Mouse (Mus musculus): Measurements from ENCODE around the gene C2cd5. TPM values are rescaled to one million over a fixed set of nuclear protein-coding genes. Genes with fewer than 3 reads are reported as not detected.
"Not testable (repeated sequence)": the region's sequence is repeated elsewhere in the genome, so short reads cannot be mapped to it uniquely, and the experiment has no call there.

The C2cd5 gene
- polyA plus RNA-seq, 1 experiment from 2014 or later, result 23.7 TPM

DNA sequence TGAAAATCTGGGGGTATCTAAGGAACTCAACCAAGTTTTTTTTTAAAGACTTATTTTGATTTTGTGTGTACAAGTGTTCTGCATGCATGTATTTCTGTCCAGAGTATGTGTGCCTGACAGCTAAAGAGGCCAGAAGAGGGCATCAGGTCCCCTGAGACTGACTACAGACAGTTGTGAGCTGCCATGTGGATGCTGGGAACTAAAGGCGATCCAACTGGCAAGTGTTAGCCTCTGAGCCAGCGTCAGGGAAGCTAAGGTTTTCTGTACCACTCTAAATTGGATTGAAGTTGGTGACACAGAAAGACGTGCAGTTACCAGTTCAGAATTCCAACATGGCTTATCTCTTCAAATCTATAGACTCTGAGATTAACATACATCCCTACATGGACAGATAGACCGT is 72.0 kb downstream of the C2cd5 start:
- no peak for ATAC-seq (replicated peaks; ENCODE audit: extremely low read depth, insufficient read depth, low FRiP score)
- Histone ChIP-seq H3K4me2 (ENCODE audit: low read depth, low read length) (no peak overlapping the region), H3K4me3 (ENCODE audit: low read length) (no peak overlapping the region), H3K27ac (ENCODE audit: low read length) (no peak overlapping the region), H3K9ac (ENCODE audit: low read length) (no peak overlapping the region), H3K36me3 (ENCODE audit: control insufficient read depth, insufficient read depth) (peaks cover 19% of the 10 kb centered on the region), H3K27me3 (ENCODE audit: control insufficient read depth, insufficient read depth, low read length) (no peaks in the 10 kb centered on the region), H3K4me1 (ENCODE audit: control insufficient read depth, insufficient read depth, low read length) (no peaks in the 10 kb centered on the region), H3K9me3 (replicated peaks; ENCODE audit: control insufficient read depth, low read length) (no peaks in the 10 kb centered on the region)
- 86% methylated on average over 4 of the region's 4 CpGs for WGBS

DNA sequence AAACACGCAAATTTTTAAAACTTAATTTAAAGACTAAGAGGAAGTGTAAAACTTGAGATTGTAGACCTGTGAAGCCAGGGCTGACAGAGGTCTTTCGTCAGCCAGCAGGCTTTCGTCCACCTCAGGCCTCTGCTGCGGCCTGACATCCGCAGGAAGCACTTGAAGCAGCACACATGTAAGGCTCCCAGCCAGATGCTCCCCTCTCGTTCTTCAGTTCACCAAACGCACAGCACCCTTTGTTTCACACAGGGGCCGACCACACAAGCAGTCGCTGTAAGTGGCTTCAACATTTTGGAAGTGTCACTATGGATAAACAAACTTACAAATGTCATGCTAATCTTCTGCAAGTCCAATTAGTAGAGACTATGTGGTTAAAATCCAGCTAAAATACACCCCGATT is 72.5 kb downstream of the C2cd5 start:
- H3K9ac ChIP-seq (ENCODE audit: low read length), result no peak overlapping the region
- no peak overlapping the region for H3K4me2 ChIP-seq (ENCODE audit: low read depth, low read length)
- H3K27ac ChIP-seq (ENCODE audit: low read length), result no peak overlapping the region
- H3K4me3 ChIP-seq (ENCODE audit: low read length), result no peak overlapping the region
- no peaks in the 10 kb centered on the region for H3K4me1 ChIP-seq (ENCODE audit: control insufficient read depth, insufficient read depth, low read length)
- H3K27me3 ChIP-seq (ENCODE audit: control insufficient read depth, insufficient read depth, low read length), result no peaks in the 10 kb centered on the region
- 76% methylated on average over 10 of the region's 10 CpGs for WGBS
- H3K9me3 ChIP-seq (replicated peaks; ENCODE audit: control insufficient read depth, low read length), result no peaks in the 10 kb centered on the region
- ATAC-seq (replicated peaks; ENCODE audit: extremely low read depth, insufficient read depth, low FRiP score), result no peak
- H3K36me3 ChIP-seq (ENCODE audit: control insufficient read depth, insufficient read depth), result peaks cover 19% of the 10 kb centered on the region

DNA sequence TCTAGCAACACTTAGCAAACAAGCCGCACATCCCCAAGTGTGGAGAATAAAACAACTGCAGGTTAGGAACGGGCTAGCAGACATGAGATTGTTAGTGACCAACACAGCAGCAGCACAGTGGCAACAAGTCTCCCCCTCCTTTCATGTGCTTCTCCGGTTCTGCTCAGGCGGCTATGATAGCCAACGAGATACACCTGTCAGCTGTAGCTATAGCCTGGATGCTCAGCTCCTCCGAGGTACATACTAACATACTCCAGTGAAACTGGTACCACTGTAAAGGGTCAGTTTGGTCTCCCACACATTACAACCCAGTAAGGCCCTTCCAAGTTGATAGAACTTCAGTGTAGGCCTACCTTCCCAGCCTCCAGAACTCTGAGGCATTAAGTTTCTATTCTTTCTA is 76.2 kb downstream of the C2cd5 start:
- WGBS, result 73% methylated on average over 6 of the region's 6 CpGs
- peaks cover 5% of the 10 kb centered on the region; the same call in 1 of the 2 replicates for H3K36me3 ChIP-seq (ENCODE audit: control insufficient read depth, insufficient read depth)
- no peak overlapping the region for H3K4me2 ChIP-seq (ENCODE audit: low read depth, low read length)
- no peak overlapping the region for H3K27ac ChIP-seq (ENCODE audit: low read length)
- no peak overlapping the region for H3K4me3 ChIP-seq (ENCODE audit: low read length)
- no peaks in the 10 kb centered on the region for H3K27me3 ChIP-seq (ENCODE audit: control insufficient read depth, insufficient read depth, low read length)
- H3K9ac ChIP-seq (ENCODE audit: low read length), result no peak overlapping the region
- H3K9me3 ChIP-seq (replicated peaks; ENCODE audit: control insufficient read depth, low read length), result no peaks in the 10 kb centered on the region
- ATAC-seq (replicated peaks; ENCODE audit: extremely low read depth, insufficient read depth, low FRiP score), result no peak
- no peaks in the 10 kb centered on the region for H3K4me1 ChIP-seq (ENCODE audit: control insufficient read depth, insufficient read depth, low read length)

DNA sequence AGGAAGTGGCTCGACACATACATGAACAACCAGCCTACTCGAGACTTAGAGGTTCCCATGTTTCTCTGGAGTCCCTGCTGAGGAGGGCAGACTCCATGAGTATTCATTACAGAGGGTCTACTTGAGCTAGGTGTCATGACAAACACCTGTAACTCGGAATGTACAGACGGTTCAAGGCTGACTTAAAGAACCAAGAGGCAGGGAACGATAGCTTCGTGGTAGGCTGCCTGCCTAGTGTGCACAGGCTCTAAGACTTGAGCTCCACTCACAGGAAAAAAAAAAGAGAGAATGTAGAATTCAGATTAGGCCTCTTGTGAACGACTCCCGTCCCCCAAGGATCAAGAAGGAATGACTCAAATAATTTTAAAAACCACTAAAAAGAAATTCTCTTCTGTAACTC is 78.2 kb downstream of the C2cd5 start:
- no peak overlapping the region for H3K4me2 ChIP-seq (ENCODE audit: low read depth, low read length)
- H3K4me1 ChIP-seq (ENCODE audit: control insufficient read depth, insufficient read depth, low read length), result 0 out of 2 replicates have a peak, but pooled peaks cover 6% of the 10 kb centered on the region
- no peaks in the 10 kb centered on the region for H3K36me3 ChIP-seq (ENCODE audit: control insufficient read depth, insufficient read depth)
- no peak overlapping the region for H3K4me3 ChIP-seq (ENCODE audit: low read length)
- no peak overlapping the region for H3K27ac ChIP-seq (ENCODE audit: low read length)
- H3K27me3 ChIP-seq (ENCODE audit: control insufficient read depth, insufficient read depth, low read length), result no peaks in the 10 kb centered on the region
- no peak for ATAC-seq (replicated peaks; ENCODE audit: extremely low read depth, insufficient read depth, low FRiP score)
- 80% methylated on average over 8 of the region's 8 CpGs for WGBS
- no peaks in the 10 kb centered on the region for H3K9me3 ChIP-seq (replicated peaks; ENCODE audit: control insufficient read depth, low read length)
- no peak overlapping the region for H3K9ac ChIP-seq (ENCODE audit: low read length)

DNA sequence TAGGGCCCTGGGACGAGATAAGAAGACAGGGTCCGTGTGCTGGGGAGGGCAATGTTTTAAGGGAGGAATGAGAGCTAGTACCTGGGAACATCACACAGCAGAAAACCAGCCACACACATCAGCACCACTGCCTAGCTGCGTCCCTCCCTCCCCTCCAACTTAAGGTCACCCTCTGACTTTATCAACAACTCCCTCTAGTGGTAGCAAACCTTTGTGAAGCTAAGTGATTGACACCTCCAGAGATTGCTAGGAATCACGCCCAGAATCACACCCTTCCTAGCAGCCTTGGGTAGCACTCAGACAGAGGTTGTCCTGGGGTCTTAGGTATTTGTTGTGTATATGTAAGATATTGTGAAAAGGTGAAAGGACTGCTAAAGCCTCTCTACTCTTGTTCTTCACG is 79.3 kb downstream of the C2cd5 start:
- Histone ChIP-seq H3K9ac (ENCODE audit: low read length) (no peak overlapping the region), H3K27me3 (ENCODE audit: control insufficient read depth, insufficient read depth, low read length) (no peaks in the 10 kb centered on the region)

DNA sequence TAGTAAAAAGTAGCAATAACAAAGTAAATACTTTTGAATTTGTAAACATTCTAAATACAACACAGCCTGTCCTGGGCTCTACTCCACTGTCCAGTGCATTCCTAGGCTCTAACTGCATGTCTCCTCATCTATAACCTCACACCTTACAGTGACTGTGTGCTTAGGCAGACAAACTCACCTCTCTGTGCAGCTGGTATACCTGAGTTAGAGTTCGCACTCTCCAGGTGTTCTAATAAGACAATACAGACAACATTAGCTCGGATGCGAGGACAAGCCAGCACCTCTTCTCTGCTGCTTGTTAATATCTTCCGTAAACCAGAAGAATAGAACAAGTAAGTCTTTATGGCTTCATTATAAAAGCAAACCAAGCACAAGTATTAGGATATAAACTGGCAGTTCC is 79.8 kb downstream of the C2cd5 start:
- 0 out of 2 replicates have a peak, but pooled peaks cover 6% of the 10 kb centered on the region for H3K4me1 ChIP-seq (ENCODE audit: control insufficient read depth, insufficient read depth, low read length)
- no peak overlapping the region for H3K9ac ChIP-seq (ENCODE audit: low read length)
- H3K4me3 ChIP-seq (ENCODE audit: low read length), result no peak overlapping the region
- no peak overlapping the region for H3K27ac ChIP-seq (ENCODE audit: low read length)
- WGBS, result 96% methylated on average over 4 of the region's 4 CpGs
- 0 out of 2 replicates have a peak, but pooled peaks cover 3% of the 10 kb centered on the region for H3K36me3 ChIP-seq (ENCODE audit: control insufficient read depth, insufficient read depth)
- no peaks in the 10 kb centered on the region for H3K9me3 ChIP-seq (replicated peaks; ENCODE audit: control insufficient read depth, low read length)
- H3K4me2 ChIP-seq (ENCODE audit: low read depth, low read length), result no peak overlapping the region
- no peaks in the 10 kb centered on the region for H3K27me3 ChIP-seq (ENCODE audit: control insufficient read depth, insufficient read depth, low read length)
- ATAC-seq (replicated peaks; ENCODE audit: extremely low read depth, insufficient read depth, low FRiP score), result no peak

More for the DNA sequence above, 79.3 kb downstream of the C2cd5 start:
- 0 out of 2 replicates have a peak, but pooled peaks cover 3% of the 10 kb centered on the region for H3K36me3 ChIP-seq (ENCODE audit: control insufficient read depth, insufficient read depth)
- H3K9me3 ChIP-seq (replicated peaks; ENCODE audit: control insufficient read depth, low read length), result no peaks in the 10 kb centered on the region
- H3K4me3 ChIP-seq (ENCODE audit: low read length), result no peak overlapping the region
- no peak overlapping the region for H3K27ac ChIP-seq (ENCODE audit: low read length)
- WGBS, result 66% methylated on average over 5 of the region's 5 CpGs
- ATAC-seq (replicated peaks; ENCODE audit: extremely low read depth, insufficient read depth, low FRiP score), result 0 out of 2 replicates have a peak, but pooled peaks have one; percentile 26
- H3K4me1 ChIP-seq (ENCODE audit: control insufficient read depth, insufficient read depth, low read length), result 0 out of 2 replicates have a peak, but pooled peaks cover 6% of the 10 kb centered on the region
- no peak overlapping the region for H3K4me2 ChIP-seq (ENCODE audit: low read depth, low read length)

DNA sequence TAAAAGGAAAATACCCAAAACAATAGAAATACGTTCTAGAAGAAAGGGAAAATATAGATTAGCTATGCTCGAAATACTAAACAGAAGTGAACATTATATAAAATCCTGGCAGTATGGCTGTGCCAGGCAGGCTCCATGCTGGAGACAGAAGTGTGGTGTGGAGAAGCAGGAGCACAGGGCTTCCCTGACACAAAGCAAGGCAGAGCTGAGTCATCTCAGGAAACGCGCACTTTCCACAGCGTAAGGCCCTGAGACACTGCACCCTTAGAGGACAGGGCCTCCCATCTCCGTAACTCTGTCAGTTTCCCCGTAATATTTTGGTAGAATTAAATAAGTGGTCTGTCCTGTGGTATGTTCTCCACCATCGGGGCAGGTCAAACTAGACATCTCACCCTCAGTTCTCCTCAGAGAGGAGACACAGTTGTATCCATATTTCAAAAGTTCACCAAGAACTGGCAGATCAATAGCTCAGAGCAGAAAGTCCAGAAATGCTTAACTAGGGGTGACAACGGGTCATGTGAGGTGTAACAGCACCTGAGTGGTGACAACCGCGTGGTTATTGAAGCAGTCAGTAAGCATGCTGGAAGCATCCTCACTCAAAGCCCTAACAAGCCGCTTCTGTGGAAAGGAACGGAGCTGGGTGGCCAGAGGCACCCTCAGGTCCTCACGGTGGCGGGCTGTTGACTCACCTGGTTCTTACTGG is 87.3 kb downstream of the C2cd5 start:
- Histone ChIP-seq H3K9me3 (replicated peaks; ENCODE audit: control insufficient read depth, low read length) (no peaks in the 10 kb centered on the region), H3K27ac (ENCODE audit: low read length) (no peak overlapping the region), H3K4me3 (ENCODE audit: low read length) (no peak overlapping the region), H3K27me3 (ENCODE audit: control insufficient read depth, insufficient read depth, low read length) (no peaks in the 10 kb centered on the region), H3K36me3 (ENCODE audit: control insufficient read depth, insufficient read depth) (peaks cover 13% of the 10 kb centered on the region), H3K4me1 (ENCODE audit: control insufficient read depth, insufficient read depth, low read length) (0 out of 2 replicates have a peak, but pooled peaks cover under 1% of the 10 kb centered on the region), H3K9ac (ENCODE audit: low read length) (no peak overlapping the region), H3K4me2 (ENCODE audit: low read depth, low read length) (no peak overlapping the region)
- WGBS, result 88% methylated on average over 13 of the region's 15 CpGs
- no peak for ATAC-seq (replicated peaks; ENCODE audit: extremely low read depth, insufficient read depth, low FRiP score)

DNA sequence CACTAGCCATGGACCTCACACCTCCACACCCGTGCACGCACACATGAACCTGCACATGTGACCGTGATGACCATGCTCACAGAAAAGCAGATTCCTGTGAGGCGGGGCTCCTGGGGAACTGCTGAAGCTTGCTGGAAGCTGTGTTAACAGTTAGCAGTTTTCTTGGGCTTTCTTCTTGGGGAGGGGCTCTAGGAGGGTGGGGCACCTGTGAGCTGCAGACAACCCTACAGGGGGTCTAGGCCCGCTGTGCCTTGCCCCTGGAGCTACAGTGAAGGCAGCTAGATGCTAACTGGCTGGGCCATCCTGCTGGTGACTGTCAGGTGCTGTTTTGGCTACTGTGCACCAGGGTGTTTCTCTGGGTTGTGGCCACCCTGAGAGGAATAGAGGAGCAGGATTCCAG is 91.1 kb downstream of the C2cd5 start:
- no peaks in the 10 kb centered on the region for H3K4me1 ChIP-seq (ENCODE audit: control insufficient read depth, insufficient read depth, low read length)
- no peak overlapping the region for H3K9ac ChIP-seq (ENCODE audit: low read length)
- no peak for ATAC-seq (replicated peaks; ENCODE audit: extremely low read depth, insufficient read depth, low FRiP score)
- peaks cover 10% of the 10 kb centered on the region for H3K36me3 ChIP-seq (ENCODE audit: control insufficient read depth, insufficient read depth)
- WGBS, result 91% methylated on average over 5 of the region's 5 CpGs
- H3K4me3 ChIP-seq (ENCODE audit: low read length), result no peak overlapping the region
- H3K27me3 ChIP-seq (ENCODE audit: control insufficient read depth, insufficient read depth, low read length), result no peaks in the 10 kb centered on the region
- H3K4me2 ChIP-seq (ENCODE audit: low read depth, low read length), result no peak overlapping the region
- no peak overlapping the region for H3K27ac ChIP-seq (ENCODE audit: low read length)
- H3K9me3 ChIP-seq (replicated peaks; ENCODE audit: control insufficient read depth, low read length), result peaks cover 5% of the 10 kb centered on the region

DNA sequence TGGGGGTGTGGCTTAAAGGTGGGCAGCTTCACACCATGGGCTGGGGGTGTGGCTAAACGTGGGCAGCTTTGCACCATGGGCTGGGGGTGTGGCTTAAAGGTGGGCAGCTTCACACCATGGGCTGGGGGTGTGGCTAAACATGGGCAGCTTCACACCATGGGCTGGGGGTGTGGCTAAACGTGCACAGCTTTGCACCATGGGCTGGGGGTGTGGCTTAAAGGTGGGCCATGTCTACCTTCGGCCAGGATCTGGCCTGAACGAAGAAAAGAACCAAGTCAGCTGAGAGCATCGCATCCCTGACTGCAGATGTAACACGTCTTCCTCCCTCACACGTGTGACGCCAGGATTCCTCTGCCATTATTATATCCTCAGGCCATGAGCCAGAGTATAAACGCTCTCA is 94.7 kb downstream of the C2cd5 start:
- not testable (repeated sequence) for ATAC-seq (replicated peaks; ENCODE audit: extremely low read depth, insufficient read depth, low FRiP score); H3K9me3 ChIP-seq (replicated peaks; ENCODE audit: control insufficient read depth, low read length); H3K27ac ChIP-seq (ENCODE audit: low read length); H3K4me2 ChIP-seq (ENCODE audit: low read depth, low read length); H3K9ac ChIP-seq (ENCODE audit: low read length); H3K27me3 ChIP-seq (ENCODE audit: control insufficient read depth, insufficient read depth, low read length); H3K4me3 ChIP-seq (ENCODE audit: low read length); H3K4me1 ChIP-seq (ENCODE audit: control insufficient read depth, insufficient read depth, low read length); H3K36me3 ChIP-seq (ENCODE audit: control insufficient read depth, insufficient read depth)
- WGBS, result 89% methylated on average over 9 of the region's 9 CpGs
